Mouse (Mus musculus) Patski (cell line): ENCODE results near the gene Pmm1. TPM values are rescaled to one million over a fixed set of nuclear protein-coding genes. Genes with fewer than 3 reads are reported as not detected.
"Not testable (repeated sequence)": the region's sequence is repeated elsewhere in the genome, so short reads cannot be mapped to it uniquely, and the experiment has no call there.

Source experiments
- ATAC-seq: fragments of 100-300 bp; one replicate; pipeline ENCODE4 v1.8.0; 2021
- CTCF ChIA-PET: fragments of 350-600 bp; sonication (Branson Sonifier 250); formaldehyde crosslinking; loops from one replicate; lab custom pipeline; 2022; ENCODE audit warnings: inconsistent platforms; lab: Charles Lee
- POLR2A ChIA-PET: fragments of 350-600 bp; sonication (Branson Sonifier 250); formaldehyde crosslinking; loops from one replicate; lab custom pipeline; 2022; ENCODE audit warnings: antibody characterized with exemption, inconsistent platforms; lab: Charles Lee
- DNase-seq: peaks from one replicate; pipeline ENCODE4 v3.0.0-alpha.2; 2011; ENCODE audit warnings: low read depth, low spot score
- H3K27me3 ChIP-seq: fragments of 371-371 bp; one replicate; pipeline ENCODE4 v1.5.1; 2021
- CTCF ChIP-seq: fragments of 100-300 bp; IDR thresholded peaks from one replicate; pipeline ENCODE4 v1.5.1; 2021
- in situ Hi-C: fragments of 300-500 bp; cut with MboI; formaldehyde crosslinking; loops from 3 replicates; pipeline ENCODE4 v1.11.1; 2018; ENCODE audit warnings: low pct_unique_long_range_greater_than_20kb, mixed read lengths
- polyA plus RNA-seq: library from polyadenylated mRNA; unstranded; gene quantifications from one replicate; pipeline ENCODE4 v1.2.3, GENCODE M21; 2021

The Pmm1 gene
- polyA plus RNA-seq, 1 experiment from 2014 or later, result 97.0 TPM

DNA sequence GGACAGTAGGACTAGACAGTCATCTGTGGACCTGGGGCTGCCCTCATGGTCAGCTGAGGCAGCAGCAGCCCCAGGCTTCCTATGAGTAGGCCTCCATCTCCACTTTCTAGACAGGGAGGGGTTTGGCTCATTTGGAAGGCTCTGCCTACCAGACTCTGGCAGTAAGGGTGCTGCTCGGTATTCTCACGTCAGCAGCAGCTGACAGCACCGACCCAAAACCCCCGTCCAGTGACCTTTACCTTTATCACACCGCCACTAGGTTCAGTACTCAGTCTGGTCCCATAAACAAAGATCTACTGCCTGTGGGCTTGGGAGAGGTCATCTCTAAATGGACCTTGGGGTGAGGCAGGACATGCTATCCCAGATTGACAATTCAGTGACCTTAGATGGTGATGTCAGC is 45.1 kb downstream of the Pmm1 start:
- DNase-seq (no peak), ATAC-seq (no peak)
- in situ Hi-C loops, result loop anchor here (5.0 kb wide), 1 partner anchor 83 kb away; no protein-coding TSS in a partner anchor
- H3K27me3 ChIP-seq, result no peaks in the 10 kb centered on the region
- POLR2A ChIA-PET, result interaction anchor here (1.0 to 2.0 kb wide), 4 partner anchors 10 to 85 kb away, joined by 3 to 8 read pairs (median 4); partner anchors contain the start of genes Pmm1 and Polr3h
- CTCF ChIA-PET, result interaction anchor here (1.1 to 3.1 kb wide), 5 partner anchors 11 to 84 kb away, joined by 3 to 12 read pairs (median 6); partner anchors contain the start of gene Csdc2
- TF ChIP-seq CTCF, result no peak

DNA sequence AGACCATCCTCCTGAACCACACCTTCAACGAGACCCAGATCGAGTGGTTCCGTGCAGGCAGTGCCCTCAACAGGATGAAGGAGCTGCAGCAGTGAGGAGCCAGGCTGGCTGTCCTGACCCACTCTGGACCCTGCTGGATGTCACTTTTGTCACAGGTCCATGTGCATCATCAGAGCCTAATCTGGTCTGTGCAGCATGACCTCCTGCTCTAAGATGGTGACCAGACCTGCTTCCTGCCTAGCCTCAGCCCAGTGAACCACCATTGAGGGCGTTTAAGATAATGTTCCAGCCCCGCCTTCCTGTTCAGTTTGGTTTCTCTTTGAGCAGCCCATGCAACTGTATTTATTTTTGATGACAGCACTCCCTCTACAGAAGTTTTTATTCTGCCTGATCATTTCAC is 46.1 kb downstream of the Pmm1 start:
- no peak for DNase-seq
- in situ Hi-C loops, result loop anchor here (5.0 kb wide), 1 partner anchor 82 kb away; no protein-coding TSS in a partner anchor
- CTCF ChIA-PET, result interaction anchor here (1.4 to 3.1 kb wide), 3 partner anchors 10 to 83 kb away, joined by 6 to 12 read pairs (median 9); partner anchors contain the start of gene Csdc2
- POLR2A ChIA-PET, result interaction anchor here (1.0 to 1.2 kb wide), 2 partner anchors 11 to 13 kb away, joined by 3 to 4 read pairs; partner anchors contain the start of gene Polr3h
- no peak for ATAC-seq
- no peaks in the 10 kb centered on the region for H3K27me3 ChIP-seq
- TF ChIP-seq CTCF, result no peak

DNA sequence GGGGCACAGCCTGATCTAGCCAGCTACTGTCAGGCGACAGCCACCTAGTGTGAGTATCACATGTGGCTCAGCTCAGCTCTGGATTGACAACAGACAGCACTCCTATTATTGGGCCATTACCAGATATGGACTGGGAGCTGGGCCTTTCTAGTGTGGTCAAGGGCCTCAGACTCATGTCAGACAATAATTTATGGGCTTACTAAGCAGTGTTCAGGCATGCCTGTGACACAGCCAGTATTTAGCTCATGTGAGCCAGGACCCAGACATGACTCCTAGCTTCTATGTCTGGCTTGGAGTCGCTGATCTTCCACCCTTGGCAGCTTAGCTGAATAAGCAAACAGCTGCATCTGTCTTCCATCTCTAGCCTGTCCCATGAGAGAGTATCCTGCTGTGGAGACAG is 48.2 kb downstream of the Pmm1 start:
- no peaks in the 10 kb centered on the region for H3K27me3 ChIP-seq
- ChIA-PET CTCF (interaction anchor here (0.7 to 1.7 kb wide), 6 partner anchors 9 to 81 kb away, joined by 3 to 4 read pairs (median 4); no protein-coding TSS in a partner anchor), POLR2A (interaction anchor here (1.2 kb wide), 1 partner anchor 79 kb away, joined by 3 read pairs; no protein-coding TSS in a partner anchor)
- no peak for DNase-seq
- ATAC-seq, result no peak
- in situ Hi-C loops, result no loop called here
- TF ChIP-seq CTCF, result no peak

- POLR2A ChIA-PET, ATAC-seq, DNase-seq, in situ Hi-C loops, H3K27me3 ChIP-seq: not testable (repeated sequence)
- CTCF ChIA-PET, result interaction anchor here (0.9 kb wide), 1 partner anchor 92 kb away, joined by 3 read pairs; no protein-coding TSS in a partner anchor
Observed at GRCm38 (mm10) chr15:81908767-81909166, 52.0 kb downstream of the Pmm1 start.

- H3K27me3 ChIP-seq, result no peaks in the 10 kb centered on the region
- TF ChIP-seq CTCF, result no peak
- ATAC-seq, result no peak
- DNase-seq, result no peak
- CTCF ChIA-PET, result interaction anchor here (0.9 kb wide), 1 partner anchor 91 kb away, joined by 3 read pairs; no protein-coding TSS in a partner anchor
- in situ Hi-C loops, result no loop called here
- POLR2A ChIA-PET, result no interaction called here
Observed at GRCm38 (mm10) chr15:81907953-81908352, 52.8 kb downstream of the Pmm1 start.

DNA sequence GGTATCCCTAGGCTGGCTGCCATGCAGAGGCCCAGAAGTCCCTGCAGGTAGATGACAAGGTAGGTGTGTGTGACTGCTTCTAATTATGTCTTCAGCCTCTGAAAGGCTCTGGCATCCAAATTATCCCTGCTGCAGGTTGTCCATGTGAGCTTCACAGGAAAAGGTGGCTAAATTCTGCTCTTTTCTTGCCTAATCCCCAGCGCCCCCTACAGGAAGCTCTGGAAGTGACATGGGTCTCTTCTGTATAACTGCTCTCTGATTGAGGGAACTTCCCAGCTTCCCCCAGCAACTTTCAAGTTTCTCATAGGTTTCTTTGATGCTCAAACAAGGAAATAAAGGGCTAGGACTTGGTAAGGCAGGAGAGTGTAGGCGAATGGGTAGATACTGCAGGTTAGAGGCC is 55.8 kb downstream of the Pmm1 start:
- TF ChIP-seq CTCF, result peak; percentile 78
- in situ Hi-C loops, result no loop called here
- ChIA-PET POLR2A (no interaction called here), CTCF (interaction anchor here (0.8 to 2.9 kb wide), 7 partner anchors 10 to 164 kb away, joined by 3 to 12 read pairs (median 7); no protein-coding TSS in a partner anchor)
- H3K27me3 ChIP-seq, result no peaks in the 10 kb centered on the region
- DNase-seq (no peak), ATAC-seq (no peak)

Other genes starting within 250 kb of the Pmm1 start
- 90.0 TPM for gene Zc3h7b, start 215.9 kb downstream of the Pmm1 start, polyA plus RNA-seq
- gene Rangap1, start 215.4 kb downstream of the Pmm1 start, polyA plus RNA-seq, result 120 TPM
- gene Tef, start 158.5 kb downstream of the Pmm1 start, polyA plus RNA-seq, result 61.5 TPM
- 27.3 TPM for gene Tob2, start 102.1 kb downstream of the Pmm1 start, polyA plus RNA-seq
- 68.2 TPM for gene Phf5a, start 89.0 kb downstream of the Pmm1 start, polyA plus RNA-seq
- 559 TPM for gene Aco2, start 88.6 kb downstream of the Pmm1 start, polyA plus RNA-seq
- 154 TPM for gene Polr3h, start 34.7 kb downstream of the Pmm1 start, polyA plus RNA-seq
- gene Csdc2, start 24.2 kb downstream of the Pmm1 start, polyA plus RNA-seq, result 24.9 TPM
- gene 1700029P11Rik, start 19.6 kb upstream of the Pmm1 start, polyA plus RNA-seq, result not detected
- 48.0 TPM for gene Xrcc6, start 26.9 kb upstream of the Pmm1 start, polyA plus RNA-seq
- gene Desi1, start 72.9 kb upstream of the Pmm1 start, polyA plus RNA-seq, result 57.0 TPM
- 120 TPM for gene Snu13, start 86.7 kb upstream of the Pmm1 start, polyA plus RNA-seq
- not detected for gene 4930407I10Rik, start 98.2 kb upstream of the Pmm1 start, polyA plus RNA-seq
- gene Mei1, start 109.1 kb upstream of the Pmm1 start, polyA plus RNA-seq, result not detected
- gene Ccdc134, start 167.0 kb upstream of the Pmm1 start, polyA plus RNA-seq, result 18.0 TPM
- 84.6 TPM for gene Srebf2, start 186.3 kb upstream of the Pmm1 start, polyA plus RNA-seq